In genomic region chr5:65107773-65108432, GRCm38 (mm10) we compare ENCODE assay signal across 8 mouse cellular contexts. TPM values are rescaled to one million over a fixed set of nuclear protein-coding genes. Genes with fewer than 3 reads are reported as not detected.
DNase-seq lines count a peak whose midpoint lies in the region; ATAC-seq lines count a peak whose summit lies in the region.

No protein-coding gene starts in this region.

- peak overlapping the region; percentile 86 for H3K9ac ChIP-seq in embryonic facial prominence, embryonic 12.5 days
- peak overlapping the region; percentile 90 for H3K9ac ChIP-seq in heart, embryonic 14.5 days (ENCODE audit: low read length)

- H3K9me3 ChIP-seq in embryonic facial prominence, embryonic 12.5 days: no peaks in the 10 kb centered on the region
- H3K9me3 ChIP-seq in heart, embryonic 14.5 days (ENCODE audit: control insufficient read depth, low read length): no peaks in the 10 kb centered on the region
- H3K9me3 ChIP-seq in megakaryocyte, embryonic 14.5 days: 0 out of 2 replicates have a peak, but pooled peaks cover 3% of the 10 kb centered on the region

- H3K4me3 ChIP-seq in embryonic facial prominence, embryonic 12.5 days: peak overlapping the region; percentile 81
- peak overlapping the region; percentile 62 to 77 for H3K4me3 ChIP-seq in heart, embryonic 14.5 days (ENCODE audit: control insufficient read depth in 1 of 2, insufficient read depth in 1 of 2, low read depth in 1 of 2, low read length in 2 of 2)
- peak overlapping the region; percentile 95 for H3K4me3 ChIP-seq in megakaryocyte, embryonic 14.5 days (replicated peaks)

- peak overlapping the region; percentile 83 for H3K27ac ChIP-seq in embryonic facial prominence, embryonic 12.5 days
- peak overlapping the region; percentile 32 to 85; a peak in 3 of 4 replicates for H3K27ac ChIP-seq in heart, embryonic 14.5 days (replicated peaks in 1 of 2; ENCODE audit: control insufficient read depth in 1 of 2, insufficient read depth in 1 of 2, low read depth in 2 of 2, low read length in 2 of 2)

- 3% methylated on average over 35 of the region's 42 CpGs for WGBS in embryonic facial prominence, embryonic 12.5 days
- WGBS in heart, embryonic 14.5 days: 3% methylated on average over 28 of the region's 42 CpGs

- peak; percentile 40 for DNase-seq in CD4-positive, CD25-positive, alpha-beta regulatory T cell, adult 2 months (ENCODE audit: low read depth, low spot score)
- peak; percentile 58 for DNase-seq in NIH3T3 (ENCODE audit: low read depth)
- peak; percentile 58 for DNase-seq in kidney, postnatal 10 days
- peak; percentile 31 to 77 for DNase-seq in spleen, postnatal 4 days (ENCODE audit: low spot score in 2 of 2)
- no peak for DNase-seq in frontal cortex, adult 2 months (ENCODE audit: extremely low spot score in 1 of 2, low spot score in 1 of 2)

- peak; percentile 30; the same call in 1 of the 2 replicates for ATAC-seq in embryonic facial prominence, embryonic 12.5 days (ENCODE audit: insufficient number of reproducible peaks, insufficient read depth, low FRiP score, low TSS enrichment)
- ATAC-seq in heart, embryonic 14.5 days (ENCODE audit: insufficient number of reproducible peaks, insufficient read depth, low FRiP score, low read depth): peak; percentile 27

- no peaks in the 10 kb centered on the region for H3K27me3 ChIP-seq in embryonic facial prominence, embryonic 12.5 days
- no peaks in the 10 kb centered on the region for H3K27me3 ChIP-seq in heart, embryonic 14.5 days (ENCODE audit: control insufficient read depth, insufficient read depth, low read length)
- H3K27me3 ChIP-seq in megakaryocyte, embryonic 14.5 days (replicated peaks): no peaks in the 10 kb centered on the region

- H3K4me2 ChIP-seq in embryonic facial prominence, embryonic 12.5 days (replicated peaks): peak overlapping the region; percentile 64
- H3K4me2 ChIP-seq in heart, embryonic 14.5 days (ENCODE audit: low read length): peak overlapping the region; percentile 78

- no peaks in the 10 kb centered on the region; the same call in 1 of the 2 replicates for H3K4me1 ChIP-seq in embryonic facial prominence, embryonic 12.5 days
- peaks cover 2 to 17% of the 10 kb centered on the region in 2 experiments; a peak in 3 of 4 replicates for H3K4me1 ChIP-seq in heart, embryonic 14.5 days (ENCODE audit: control insufficient read depth in 2 of 2, insufficient read depth in 2 of 2, low read length in 2 of 2)
- H3K4me1 ChIP-seq in megakaryocyte, embryonic 14.5 days: peaks cover 53% of the 10 kb centered on the region

- no peaks in the 10 kb centered on the region for H3K36me3 ChIP-seq in embryonic facial prominence, embryonic 12.5 days
- no peaks in the 10 kb centered on the region for H3K36me3 ChIP-seq in heart, embryonic 14.5 days (ENCODE audit: control insufficient read depth, insufficient read depth, low read length)
- peaks cover 7% of the 10 kb centered on the region for H3K36me3 ChIP-seq in megakaryocyte, embryonic 14.5 days (replicated peaks; ENCODE audit: low read length)

RNA-seq across cellular contexts. Expression of gene Klhl5, which starts 0.6 kb away (rescaled TPM):
- polyA plus RNA-seq in embryonic facial prominence, embryonic 12.5 days (2016; fragmentation: Nextera tagmentation; extraction: Ambion mirVana): 23.5 and 24.0 TPM in 2 replicates
- 17.8 and 20.0 TPM in 2 replicates for polyA plus RNA-seq in heart, embryonic 14.5 days (2014; fragmentation: Nextera tagmentation; extraction: Ambion mirVana)
- polyA plus RNA-seq in megakaryocyte, embryonic 14.5 days (2012; ENCODE audit: insufficient read depth, low replicate concordance): 6.1 and 11.0 TPM in 2 replicates
- 55.7 and 59.4 TPM in 2 replicates for polyA plus RNA-seq in frontal cortex, adult 2 months (2012; rRNA removed)

RNA-seq across cellular contexts. Expression of gene Tmem156, which starts 16.0 kb away (rescaled TPM):
- polyA plus RNA-seq in embryonic facial prominence, embryonic 12.5 days (2016; fragmentation: Nextera tagmentation; extraction: Ambion mirVana): 0.19 TPM in 1 of 2 replicates, not detected in the other
- 0.23 TPM in 1 of 2 replicates, not detected in the other for polyA plus RNA-seq in heart, embryonic 14.5 days (2014; fragmentation: Nextera tagmentation; extraction: Ambion mirVana)
- not detected in 2 replicates for polyA plus RNA-seq in megakaryocyte, embryonic 14.5 days (2012; ENCODE audit: insufficient read depth, low replicate concordance)
- polyA plus RNA-seq in frontal cortex, adult 2 months (2012; rRNA removed): 0.40 and 0.44 TPM in 2 replicates

Comparison
In these comparisons a context has a peak if more than half of its experiments do, and no peak if none do; other contexts are left out.
1. DNase-seq: peak in CD4-positive, CD25-positive, alpha-beta regulatory T cell, adult 2 months (single experiment), NIH3T3 (single experiment), kidney, postnatal 10 days (single experiment) and spleen, postnatal 4 days (2 of 2); none in frontal cortex, adult 2 months (0 of 2).
2. Peak in every context shown above with its lines, with median percentiles within 50 percentile points of each other: H3K4me3 ChIP-seq.